Mouse (Mus musculus) kidney, adult 18-20 months (tissue): ENCODE measurements at regions not wholly inside any gene's neighbourhood (a gene's known extent, or its start where the extent isn't known, plus 50 kb on each side); places are given as distances from the start of the nearest gene placed in this dataset.
A peak's percentile ranks its signal among the peaks of the same experiment; 100 is the strongest.

ENCODE experiments used
- DNase-seq: peaks from one replicate; pipeline ENCODE4 v3.0.0; 2021

DNA sequence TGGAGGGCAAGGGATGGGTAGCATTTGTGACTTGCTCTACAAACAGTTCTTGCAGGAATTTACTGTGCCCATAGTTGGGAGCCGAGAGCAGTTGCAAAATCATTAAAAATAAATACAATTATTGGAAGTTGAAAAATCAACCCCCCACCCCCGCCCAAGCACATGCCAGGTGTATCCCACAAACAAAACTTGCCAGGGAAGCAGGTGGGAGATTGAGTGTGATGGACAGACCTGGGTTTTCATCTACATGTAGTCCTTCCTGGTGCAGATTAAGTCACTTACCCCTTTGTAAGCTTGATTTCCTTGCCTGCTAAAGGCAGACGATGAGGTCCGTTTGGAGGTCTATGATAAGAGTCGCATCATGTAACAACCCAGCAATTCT, 280.3 kb downstream of the Insig2 start:
- no peak for DNase-seq

DNA sequence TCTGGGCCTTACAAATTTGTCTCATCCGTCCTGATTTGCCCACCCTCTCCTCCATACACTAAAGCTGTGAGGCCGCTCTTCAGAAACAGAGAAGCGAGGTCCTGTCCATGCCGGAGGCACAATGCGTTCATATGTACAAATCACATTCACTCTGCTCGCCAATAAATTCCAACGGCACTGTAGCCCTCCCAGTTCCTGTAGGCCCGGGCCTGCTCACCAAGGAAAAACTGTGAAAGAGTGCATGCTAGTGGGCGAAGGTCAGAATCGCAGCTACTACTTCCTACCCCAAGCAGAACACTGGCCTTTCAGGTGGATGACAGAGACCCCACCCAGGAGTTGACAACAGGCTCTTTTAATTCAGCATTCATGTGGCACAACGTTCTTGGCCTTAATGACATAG, 278.7 kb downstream of the Insig2 start:
- no peak for DNase-seq

DNA sequence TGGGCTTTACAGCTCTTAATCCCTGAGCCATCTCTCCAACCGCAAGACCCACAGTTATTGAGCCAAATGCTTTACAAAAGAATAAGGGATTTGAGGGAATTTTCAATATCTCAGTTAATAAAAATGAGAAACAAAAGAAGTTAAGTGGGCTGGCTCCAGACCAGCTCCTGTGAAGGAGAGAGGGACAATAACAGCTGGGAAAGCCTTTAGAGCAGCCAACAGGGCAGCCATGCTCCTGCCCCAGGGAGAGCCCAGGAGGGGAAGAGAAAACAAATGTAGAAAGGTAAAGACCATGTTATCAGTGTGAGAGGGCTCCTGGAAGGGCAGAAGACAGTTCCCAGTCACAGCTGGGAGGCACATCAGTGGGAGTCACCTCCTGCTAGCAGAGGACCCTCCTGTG, 257.8 kb downstream of the Insig2 start:
- DNase-seq = no peak

DNA sequence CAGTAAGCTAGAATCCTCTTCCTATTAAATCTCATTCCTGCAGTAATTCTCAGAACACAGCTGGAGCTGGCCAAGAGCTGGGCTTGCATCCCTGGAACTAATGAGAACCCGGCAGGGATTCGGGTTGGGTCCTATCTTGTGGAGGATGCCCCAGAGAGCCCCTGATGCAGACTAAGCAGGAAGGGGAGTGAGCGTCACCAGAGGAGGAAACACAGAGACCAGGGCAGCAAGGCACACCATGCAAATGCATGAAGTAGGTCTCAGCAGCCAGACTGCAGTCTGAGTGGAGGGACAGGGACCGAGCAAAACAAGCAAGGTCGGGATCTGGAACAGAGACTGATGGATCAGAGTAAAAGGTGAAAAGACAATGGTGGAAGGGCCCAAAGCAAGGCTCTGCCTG, 249.6 kb downstream of the Insig2 start:
- no peak for DNase-seq

DNA sequence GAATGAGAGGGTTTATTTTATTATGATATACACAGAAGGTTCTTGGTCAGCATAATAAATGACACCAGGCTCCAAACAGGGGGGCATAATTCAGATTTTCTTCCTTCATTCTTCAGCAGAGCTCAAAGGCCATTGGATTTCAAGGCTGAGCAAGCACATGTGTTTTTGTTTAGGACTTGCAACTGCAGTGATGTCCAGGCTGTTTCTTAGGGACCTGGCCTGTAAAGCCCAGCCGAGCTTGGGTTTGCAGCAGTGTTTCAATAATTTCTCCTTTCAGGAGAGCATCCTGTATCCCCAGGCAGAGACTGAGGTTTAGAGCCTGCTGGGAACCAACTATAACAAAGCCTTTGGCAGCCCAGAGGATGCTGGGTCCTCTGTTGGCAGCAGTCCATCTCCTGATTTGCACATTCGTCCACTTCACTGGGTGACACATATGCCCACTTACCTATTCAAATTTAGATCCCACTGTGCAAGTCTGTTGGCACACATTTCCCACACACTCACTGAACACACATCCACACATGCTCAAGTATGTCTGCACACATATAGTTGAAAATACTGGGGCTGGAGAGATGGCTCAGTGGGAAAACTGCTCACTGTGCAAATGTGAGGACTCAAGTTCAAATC, 247.2 kb downstream of the Insig2 start:
- no peak for DNase-seq

DNA sequence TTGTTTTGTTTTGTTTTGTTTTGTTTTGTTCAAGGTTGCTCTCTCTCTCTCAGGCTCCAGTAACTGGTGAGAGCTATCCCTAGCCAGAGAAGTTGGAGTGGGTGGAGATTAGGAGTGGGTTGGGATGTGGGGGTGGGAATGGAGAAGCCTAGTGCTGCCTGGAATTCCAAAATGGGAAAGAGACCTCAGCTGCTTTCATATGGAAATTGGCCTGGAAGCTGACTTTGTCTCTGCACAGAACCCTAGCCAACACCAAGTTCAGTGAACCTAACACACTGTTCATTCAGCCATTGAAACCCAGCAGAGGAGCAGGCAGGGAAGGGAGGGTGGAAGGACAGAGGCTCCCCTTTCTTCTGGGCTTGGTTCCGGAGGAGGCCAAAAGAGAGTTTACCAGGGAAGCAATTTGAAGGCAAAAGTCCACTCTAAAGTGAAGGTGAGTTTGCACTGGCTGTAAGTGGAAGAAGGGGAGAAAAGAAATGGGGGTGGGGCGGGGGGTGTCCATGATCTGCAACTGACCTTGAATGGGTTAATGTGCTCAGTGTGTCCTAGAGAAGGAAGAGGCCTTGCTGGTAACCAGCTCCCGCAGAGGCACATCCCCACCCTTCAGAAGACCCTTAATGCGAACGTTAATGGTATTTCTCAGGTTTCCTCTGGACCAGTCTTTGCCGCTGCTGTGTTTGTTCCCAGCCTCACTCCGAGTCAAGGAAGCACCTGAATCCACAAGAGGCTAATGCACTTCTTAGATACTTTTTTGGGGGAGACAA, 245.1 kb downstream of the Insig2 start:
- DNase-seq = no peak

DNA sequence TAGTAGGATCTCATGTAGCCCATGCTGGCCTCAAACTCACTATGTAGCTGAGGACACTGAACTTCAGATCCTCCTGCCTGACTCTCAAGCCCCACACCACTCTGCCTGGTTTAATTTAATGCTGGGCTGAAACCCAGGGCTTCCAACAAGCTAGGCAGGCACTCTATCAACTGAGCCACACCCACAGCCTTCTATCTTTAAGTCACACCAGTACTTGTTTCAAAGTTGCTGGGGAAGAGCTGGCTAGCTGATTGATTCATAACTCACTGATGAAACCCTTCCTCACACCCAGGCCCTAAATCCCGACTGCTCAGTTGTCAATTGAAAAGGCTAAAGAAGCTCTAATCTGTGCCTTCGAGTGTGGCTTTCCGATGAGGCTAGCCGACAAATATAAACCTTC, 241.8 kb downstream of the Insig2 start:
- no peak for DNase-seq

DNA sequence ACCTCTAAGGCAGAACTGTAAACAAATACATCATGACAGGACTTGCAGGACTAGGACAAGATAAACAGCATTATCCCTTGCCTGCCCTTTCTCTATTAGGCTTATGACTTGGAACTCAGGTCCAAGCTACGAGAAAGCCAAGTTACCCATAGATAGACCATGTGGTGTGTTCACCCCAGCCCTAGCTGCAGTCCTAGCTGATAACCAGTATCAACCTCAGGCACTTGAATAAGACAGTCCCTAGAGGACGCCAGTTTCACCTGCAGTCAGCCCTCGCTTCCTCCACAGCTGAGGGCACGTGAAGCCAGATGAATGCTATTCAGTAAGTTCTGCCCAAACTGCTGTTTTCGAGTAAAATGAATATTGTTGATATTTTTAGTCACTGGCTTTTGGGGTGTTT, 239.5 kb downstream of the Insig2 start:
- DNase-seq = no peak

DNA sequence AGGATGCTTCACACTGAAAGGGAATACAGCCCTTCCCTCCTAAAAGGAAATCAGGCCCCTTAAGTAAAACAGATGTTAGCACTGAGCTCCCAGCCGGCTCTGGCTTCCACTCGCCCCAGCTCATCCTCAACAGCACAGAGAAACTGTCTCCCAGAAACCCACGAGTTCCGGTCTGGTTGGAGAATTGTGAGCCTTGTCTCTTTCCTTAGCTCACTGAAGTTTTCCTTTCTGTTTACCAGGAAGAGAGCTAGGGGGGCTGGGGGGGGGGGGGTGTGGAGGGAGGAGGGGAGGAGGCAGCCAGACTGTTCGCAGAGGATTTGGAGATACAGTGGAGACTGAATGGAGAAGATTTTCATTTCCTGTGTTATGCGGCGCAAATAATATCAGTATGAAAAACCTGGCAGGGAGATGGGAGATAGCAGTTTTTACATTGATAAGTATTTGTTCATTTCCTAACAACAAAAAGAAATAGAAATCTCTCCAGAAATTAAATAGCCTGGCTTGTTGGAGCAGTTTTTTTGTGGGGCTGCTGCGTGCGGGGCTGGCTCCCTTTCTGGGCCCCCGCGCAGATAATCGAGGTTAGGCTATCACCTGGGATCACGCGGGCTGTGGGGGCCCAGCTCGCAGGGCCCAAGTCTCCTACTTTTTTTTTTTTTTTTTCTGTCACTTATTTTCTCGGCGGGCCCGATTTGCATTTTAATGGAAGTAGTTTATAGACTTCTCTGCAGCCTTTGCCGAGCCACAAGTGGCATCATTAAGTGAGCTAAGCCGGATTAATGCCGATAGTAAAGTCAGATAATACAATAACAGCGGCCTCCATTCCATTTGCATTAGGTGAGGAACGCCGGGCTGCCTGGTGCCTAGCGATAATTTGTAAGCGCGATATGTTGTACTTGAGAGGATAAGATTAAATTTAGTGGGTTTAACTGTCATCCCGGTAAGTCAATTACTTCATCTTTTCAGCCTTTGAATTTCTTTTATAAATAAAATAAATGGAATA, 235.5 kb downstream of the Insig2 start:
- peak; percentile 9 for DNase-seq

DNA sequence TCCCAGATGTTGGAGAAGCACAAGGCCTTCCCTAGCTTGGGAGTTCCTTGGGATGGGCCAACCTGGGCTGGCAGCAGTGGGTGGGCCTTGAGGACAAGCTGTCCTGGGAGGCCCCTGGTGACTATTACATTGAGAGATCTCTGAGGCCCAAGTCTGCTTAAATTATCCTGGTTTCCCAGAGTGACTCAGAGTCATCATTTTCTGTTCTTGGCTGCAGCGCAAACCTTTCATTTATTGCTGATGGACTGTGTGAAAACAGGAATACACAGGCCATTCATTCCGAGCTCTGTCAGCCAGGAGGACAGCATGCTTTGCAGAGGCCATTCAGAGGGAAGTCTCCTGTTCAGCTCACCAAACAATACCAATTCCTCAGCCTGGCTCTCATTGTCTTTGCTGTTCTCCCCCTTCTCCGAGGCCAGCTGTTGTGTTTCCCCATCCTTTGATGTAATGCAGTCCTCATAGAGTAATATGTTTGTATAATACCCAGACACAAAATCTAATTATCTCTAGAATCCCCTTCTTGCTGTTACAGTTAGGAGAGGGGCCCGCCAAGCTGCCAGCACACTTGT, 220.5 kb downstream of the Insig2 start:
- no peak for DNase-seq

DNA sequence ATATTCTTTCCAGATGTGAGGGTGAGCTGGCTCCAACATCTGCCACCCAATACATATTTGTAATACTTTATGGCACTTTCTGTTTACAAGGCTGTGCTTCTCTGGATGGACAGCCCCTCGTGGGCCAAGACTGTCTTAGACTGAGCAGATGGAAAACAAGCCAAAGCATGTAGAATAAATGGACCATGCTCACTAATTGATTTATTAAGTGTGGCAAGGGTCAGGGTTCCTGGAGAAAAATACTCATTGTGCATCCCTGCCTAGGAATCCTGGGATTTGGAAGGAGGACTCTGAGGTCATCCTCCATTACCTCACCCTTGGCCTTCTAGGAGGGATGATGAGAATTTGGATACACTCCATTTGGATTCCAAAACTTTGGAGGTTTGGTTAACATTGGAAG, 219.9 kb downstream of the Insig2 start:
- DNase-seq = no peak

DNA sequence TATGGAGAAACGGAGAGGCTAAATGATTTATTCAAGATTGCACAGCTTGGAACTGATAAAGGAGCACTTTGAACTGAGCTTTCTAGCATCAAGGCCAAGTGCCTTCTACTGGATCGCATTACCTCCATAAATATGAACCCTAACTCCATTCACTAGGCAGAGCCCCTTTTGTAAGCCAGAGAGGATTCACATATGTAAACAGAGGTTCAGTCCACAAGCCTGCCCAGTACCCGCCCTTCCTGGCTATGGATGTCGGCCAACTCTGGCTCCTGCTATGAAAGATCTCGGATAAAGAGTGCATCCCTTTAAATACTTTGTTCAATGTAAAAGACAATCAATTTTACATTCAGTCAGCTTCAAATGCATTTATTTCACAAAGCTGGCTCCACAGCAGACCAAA, 215.8 kb downstream of the Insig2 start:
- no peak for DNase-seq

DNA sequence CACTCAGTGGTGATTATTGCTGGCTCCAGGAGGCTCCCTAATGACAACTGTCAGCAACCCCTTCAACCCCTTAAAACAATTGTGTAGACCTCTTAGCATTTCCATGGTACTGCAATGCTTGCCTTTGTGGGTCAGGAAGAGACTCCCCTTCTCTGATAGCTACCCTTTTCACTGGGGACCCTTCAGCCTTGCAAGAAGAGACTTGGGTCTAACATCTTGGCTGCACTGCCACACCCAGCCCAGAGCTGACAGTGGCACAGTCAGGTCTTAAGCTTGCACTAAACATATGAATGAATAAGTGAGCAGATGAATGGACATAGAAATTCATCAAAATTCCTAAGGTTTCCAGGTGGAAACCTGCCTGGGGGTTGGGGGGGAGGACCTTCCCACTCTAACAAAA, 209.0 kb downstream of the Insig2 start:
- no peak for DNase-seq

DNA sequence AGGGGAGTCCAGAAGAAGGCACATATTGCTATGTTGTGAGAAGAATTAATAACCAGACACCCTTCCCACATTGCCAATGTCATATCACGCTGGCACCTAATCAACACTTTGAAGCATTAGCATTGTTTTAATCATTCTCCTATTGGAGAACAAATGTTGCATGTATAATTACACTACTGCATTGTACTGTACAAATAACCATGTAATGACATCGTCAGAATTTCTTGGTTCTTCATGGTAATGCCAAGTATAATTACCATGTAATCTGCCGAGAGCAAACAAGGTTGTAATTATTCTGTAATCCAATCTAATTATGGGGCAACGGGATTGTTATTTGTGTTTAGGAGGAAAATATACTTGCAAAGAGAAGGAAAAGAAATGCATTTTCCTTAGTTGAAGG, 196.1 kb downstream of the Insig2 start:
- DNase-seq = no peak

DNA sequence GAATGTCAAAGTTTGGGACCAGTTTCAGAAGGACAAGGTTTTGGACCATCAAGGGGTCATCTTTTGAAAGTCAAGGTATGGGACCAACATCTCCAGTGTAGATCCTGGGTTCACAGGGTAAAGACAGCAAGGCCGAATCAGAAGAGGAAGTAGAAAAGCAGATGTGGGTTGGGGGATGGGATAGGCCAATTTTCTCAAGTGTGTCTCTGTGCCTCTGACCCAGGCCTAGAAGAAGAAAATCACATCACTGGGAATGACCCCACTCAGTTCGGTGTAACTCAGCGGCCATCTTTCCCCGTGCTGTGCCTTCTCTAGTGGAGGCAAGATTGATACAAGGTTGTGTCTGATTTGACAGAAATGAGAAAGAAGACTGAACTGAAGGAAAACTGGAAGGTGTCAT, 195.5 kb downstream of the Insig2 start:
- no peak for DNase-seq

DNA sequence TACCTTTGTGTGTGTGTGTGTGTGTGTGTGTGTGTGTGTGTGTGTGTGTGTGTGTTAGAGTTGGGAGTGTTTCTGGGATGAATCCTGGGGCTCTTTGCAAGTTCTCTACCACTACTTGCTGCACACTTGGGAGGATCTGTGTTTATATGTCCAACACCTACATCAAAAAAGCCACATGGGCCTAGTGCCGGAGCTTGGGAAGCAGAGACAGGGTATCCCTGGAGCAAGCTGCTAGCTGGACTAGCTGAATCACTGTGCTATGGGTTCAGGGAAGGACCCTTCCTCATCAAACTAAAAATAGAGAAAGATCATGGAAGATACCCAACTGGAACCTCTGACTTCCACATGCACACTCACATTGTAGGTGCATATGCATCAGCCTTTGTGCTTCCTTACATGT, 187.4 kb downstream of the Insig2 start:
- DNase-seq = no peak

DNA sequence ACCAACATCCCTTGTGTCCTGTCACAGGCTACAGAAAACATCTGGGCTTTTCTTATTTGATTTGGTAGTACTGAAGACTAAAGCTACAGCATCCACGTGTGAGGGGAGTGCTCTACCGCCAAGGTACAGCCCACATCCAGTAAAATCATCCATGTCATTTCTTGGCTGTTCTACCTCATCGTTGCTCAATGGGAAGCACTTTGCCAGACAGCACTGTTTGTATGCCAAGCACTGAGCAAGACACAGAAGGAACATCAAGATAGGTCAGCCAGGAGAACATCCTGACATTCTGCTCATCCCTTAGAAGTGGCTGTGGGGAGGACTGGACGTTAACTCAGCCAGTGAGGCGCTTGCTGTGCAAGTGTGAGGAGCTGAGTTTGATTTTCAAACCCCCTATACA, 178.9 kb downstream of the Insig2 start:
- DNase-seq = no peak

DNA sequence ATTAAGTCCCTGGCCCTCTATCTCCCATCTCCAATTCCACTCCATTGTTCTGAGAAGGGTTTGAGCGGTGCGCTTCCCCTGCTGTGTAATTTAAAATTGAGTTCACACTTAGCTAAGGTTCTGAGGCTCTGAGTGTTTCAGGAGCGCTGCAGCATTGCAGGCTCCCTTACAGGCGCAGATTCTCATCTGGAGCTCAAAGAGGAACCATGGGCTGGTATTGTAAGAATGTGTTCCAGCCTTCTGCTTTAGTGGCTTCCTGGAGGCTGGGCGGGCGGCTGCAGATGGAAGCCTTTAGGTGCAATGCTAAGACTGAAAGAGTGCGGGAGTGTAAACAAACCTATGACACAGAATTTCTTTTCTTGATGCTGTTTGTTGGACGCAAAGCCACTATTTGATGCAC, 177.8 kb downstream of the Insig2 start:
- no peak for DNase-seq

DNA sequence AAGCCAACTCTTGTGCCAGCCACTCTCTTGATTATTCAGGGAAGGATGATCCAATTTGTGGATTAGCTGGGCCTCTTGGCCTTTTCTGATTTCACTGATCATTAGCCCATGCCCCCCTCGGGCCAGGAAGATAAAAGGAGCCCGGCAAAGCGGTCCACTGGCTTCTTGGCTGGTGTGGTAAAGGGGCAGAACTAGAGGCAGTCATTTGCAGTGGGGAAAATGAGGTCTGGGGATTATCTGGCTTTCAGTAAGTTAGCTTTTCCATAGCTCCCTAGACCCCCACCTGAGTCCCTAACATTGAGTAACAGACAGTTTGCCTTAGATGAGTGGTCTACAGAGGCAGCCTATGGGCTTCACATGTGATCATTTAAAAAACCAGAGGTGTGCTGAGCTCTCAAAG, 163.7 kb downstream of the Insig2 start:
- DNase-seq = no peak

DNA sequence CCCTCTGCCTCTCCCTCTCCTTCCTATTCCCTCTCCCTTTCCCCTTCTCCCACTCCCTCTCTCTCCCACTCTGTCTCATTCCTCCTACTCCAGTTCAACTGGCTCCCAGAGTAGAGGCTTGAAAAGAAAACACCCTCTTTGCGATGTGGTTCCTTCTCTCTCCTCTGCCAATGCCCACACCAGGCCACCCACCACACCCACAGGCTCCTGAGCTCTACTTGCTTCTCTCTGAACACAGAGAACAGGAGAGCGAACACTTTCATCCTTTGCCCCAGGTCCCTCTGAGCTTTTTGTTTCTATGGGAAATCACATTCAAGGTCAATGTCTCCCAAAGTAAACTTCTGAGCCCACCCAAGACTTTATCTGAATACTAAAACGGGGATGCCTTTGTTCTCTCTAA, 155.8 kb downstream of the Insig2 start:
- DNase-seq = no peak

DNA sequence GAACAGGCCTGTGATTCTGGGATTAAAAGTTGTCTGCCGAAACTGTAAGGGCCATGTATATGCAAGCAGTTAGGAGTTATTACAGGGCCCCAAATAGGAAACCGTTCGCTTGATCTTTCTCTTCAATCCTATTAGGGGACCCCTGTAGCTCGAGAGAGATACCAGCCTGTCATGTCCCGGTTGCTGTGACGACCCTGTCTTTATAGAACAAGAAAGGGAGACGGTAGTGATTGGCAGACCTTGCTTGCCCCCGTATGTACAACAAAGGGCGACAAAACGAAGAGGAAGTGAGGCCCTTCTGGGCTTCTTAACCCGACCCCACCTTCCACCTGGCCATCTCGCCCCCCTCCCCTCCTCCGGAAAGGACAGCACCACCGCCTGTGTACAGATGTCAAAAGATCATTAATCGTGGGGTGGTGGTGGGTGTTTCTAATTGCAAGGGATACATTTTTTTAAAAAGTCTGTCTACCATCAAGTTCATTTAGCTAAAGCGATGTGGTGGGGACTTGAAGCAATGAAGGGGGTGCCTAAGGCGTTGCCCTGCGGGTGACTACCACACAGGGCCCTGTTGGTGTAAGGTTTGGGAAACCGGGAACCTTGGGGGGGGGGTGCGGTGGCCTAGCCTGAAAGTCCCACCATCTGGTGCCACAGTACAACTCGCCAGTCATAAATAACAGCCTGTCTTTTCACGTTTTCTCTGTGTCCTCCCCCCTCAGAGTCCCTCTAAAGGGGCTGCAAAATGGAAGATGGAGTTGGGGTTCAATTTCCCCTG, 155.1 kb downstream of the Insig2 start:
- DNase-seq = no peak

DNA sequence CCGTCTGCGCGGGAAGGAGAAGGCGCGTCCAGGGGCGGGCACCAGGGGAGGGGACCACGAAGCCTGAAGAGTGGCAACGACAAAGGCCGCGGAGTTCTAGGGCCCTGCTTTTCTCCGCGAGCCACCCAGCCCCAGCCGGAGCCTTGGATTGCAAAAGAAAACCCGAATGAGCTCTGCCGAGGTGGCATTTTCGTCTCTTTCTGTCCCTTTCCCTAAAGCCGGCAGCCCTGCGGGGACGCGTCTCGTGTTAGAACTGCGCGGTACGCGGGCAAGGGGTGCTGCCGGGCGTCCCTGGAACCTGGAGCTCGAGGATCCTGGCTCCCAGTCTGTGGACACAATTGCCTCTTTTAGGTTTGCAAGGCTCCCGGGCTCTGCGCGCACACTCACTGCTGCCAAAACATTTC, 154.5 kb downstream of the Insig2 start:
- peak; percentile 6 for DNase-seq
